Mouse (Mus musculus): ENCODE results near the gene Sycn.

DNA sequence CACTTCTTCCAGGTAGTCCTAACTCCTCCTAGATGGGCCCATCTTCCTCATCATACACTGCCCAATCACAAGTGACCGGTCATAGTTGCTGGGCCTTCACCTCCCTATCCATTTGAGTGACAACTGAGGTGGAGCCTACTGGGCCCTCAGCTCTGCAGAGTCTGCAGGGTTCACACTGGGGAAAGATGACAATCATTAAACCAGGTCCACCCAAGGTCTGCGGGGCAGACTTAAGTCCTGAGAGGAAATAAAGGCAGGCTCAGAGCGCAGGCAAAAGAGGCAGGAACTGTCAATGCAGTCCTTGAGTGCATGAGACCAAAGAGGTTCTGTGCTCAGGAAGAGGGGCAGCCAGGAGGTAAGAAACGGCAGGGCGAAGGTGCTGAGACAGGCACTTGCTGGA lies 32.0 kb downstream of the Sycn start:
- TF ChIP-seq CTCF (IDR thresholded peaks at IDR 0.05; ENCODE audit: insufficient read depth, low read depth, low read length) = no peak
- TF ChIP-seq POLR2A (IDR thresholded peaks at IDR 0.05; ENCODE audit: insufficient read depth, low read depth, low read length) = no peak

Data from olfactory bulb, adult 2 months (tissue).